Mouse (Mus musculus) lung, adult 2 months (tissue): Measurements from ENCODE around the gene Nostrin.

ENCODE experiments used
- CTCF ChIP-seq: fragments of 200-500 bp; IDR thresholded peaks from 2 replicates; pipeline ENCODE4 v1.5.1; 2011; ENCODE audit warnings: mild to moderate bottlenecking, low read length, control low read depth; ENCODE audit not compliant: insufficient read depth
- POLR2A ChIP-seq: fragments of 200-500 bp; IDR thresholded peaks from 2 replicates; pipeline ENCODE4 v1.6.1; 2011; ENCODE audit warnings: low read depth, mild to moderate bottlenecking, control low read depth, low read length, borderline replicate concordance; ENCODE audit errors: extremely low read depth

GRCm38 (mm10) chr2:69096821-69097220 lies 38.8 kb upstream of the Nostrin start:
- TF ChIP-seq CTCF (no peak), POLR2A (no peak)
